Mouse (Mus musculus) liver, embryonic 15.5 days (tissue): Measurements from ENCODE around the gene Dnm3. TPM values are rescaled to one million over a fixed set of nuclear protein-coding genes. Genes with fewer than 3 reads are reported as not detected.

Source experiments
- ATAC-seq: fragments of 200-750 bp; cut with Nextera tagmentation; 2 replicates; pipeline ENCODE4 v1.8.0; 2017; ENCODE audit warnings: moderate number of reproducible peaks, mild to moderate bottlenecking, moderate library complexity; ENCODE audit not compliant: insufficient read depth
- H3K27ac ChIP-seq: fragments of 300-500 bp; sonication (generic); replicated peaks from 2 replicates; pipeline ENCODE4 v1.5.1; 2015; ENCODE audit warnings: mild to moderate bottlenecking, inconsistent platforms
- H3K27me3 ChIP-seq: fragments of 300-500 bp; sonication (generic); 2 replicates; pipeline ENCODE4 v1.6.1; 2015; ENCODE audit warnings: mild to moderate bottlenecking, inconsistent platforms
- H3K36me3 ChIP-seq: fragments of 300-500 bp; sonication (generic); replicated peaks from 2 replicates; pipeline ENCODE4 v1.6.1; 2015; ENCODE audit warnings: moderate library complexity, mild to moderate bottlenecking, inconsistent platforms
- H3K4me1 ChIP-seq: fragments of 300-500 bp; sonication (generic); replicated peaks from 2 replicates; pipeline ENCODE4 v1.6.1; 2015; ENCODE audit warnings: inconsistent platforms
- H3K4me2 ChIP-seq: fragments of 300-500 bp; sonication (generic); 2 replicates; pipeline ENCODE4 v1.6.1; 2015; ENCODE audit warnings: moderate library complexity, mild to moderate bottlenecking, inconsistent platforms
- H3K4me3 ChIP-seq: fragments of 300-500 bp; sonication (generic); replicated peaks from 2 replicates; pipeline ENCODE4 v1.5.1; 2015; ENCODE audit warnings: mild to moderate bottlenecking, inconsistent platforms
- H3K9ac ChIP-seq: fragments of 300-500 bp; sonication (generic); 2 replicates; pipeline ENCODE4 v1.6.1; 2015; ENCODE audit warnings: moderate library complexity, mild to moderate bottlenecking, inconsistent platforms
- H3K9me3 ChIP-seq: fragments of 300-500 bp; sonication (generic); replicated peaks from 2 replicates; pipeline ENCODE4 v1.6.1; 2016; ENCODE audit warnings: inconsistent platforms
- WGBS: fragments of 180-500 bp; shearing (Covaris S2); methylation state at CpG from one replicate; pipeline ENCODE4 v1.1.7; 2015; ENCODE audit warnings: mixed read lengths; ENCODE audit not compliant: insufficient replicate concordance; 5-methylcytosine and 5-hydroxymethylcytosine counted together
- polyA plus RNA-seq: library from polyadenylated mRNA; unstranded; fragments of >200 nt; fragmentation: Nextera tagmentation; extraction: Ambion mirVana; gene quantifications from 2 replicates; pipeline ENCODE4 v1.2.1, GENCODE M21; 2015

Gene Dnm3
- polyA plus RNA-seq, 1 experiment from 2014 or later, result 1.2 TPM

- 47% methylated on average over 12 of the region's 12 CpGs for WGBS
- ATAC-seq, result no peak
- Histone ChIP-seq H3K4me1 (no peaks in the 10 kb centered on the region), H3K4me2 (no peak overlapping the region), H3K36me3 (no peaks in the 10 kb centered on the region), H3K4me3 (no peak overlapping the region), H3K27ac (no peak overlapping the region), H3K9me3 (no peaks in the 10 kb centered on the region), H3K27me3 (no peaks in the 10 kb centered on the region), H3K9ac (no peak overlapping the region)
Observed at GRCm38 (mm10) chr1:162202465-162203348, 275.1 kb downstream of the Dnm3 start.

GRCm38 (mm10) chr1:162200446-162200845 is 277.4 kb downstream of the Dnm3 start:
- no peak overlapping the region for H3K4me2 ChIP-seq
- no peaks in the 10 kb centered on the region for H3K9me3 ChIP-seq
- no peak overlapping the region for H3K9ac ChIP-seq
- no peak for ATAC-seq
- no peaks in the 10 kb centered on the region for H3K4me1 ChIP-seq
- H3K27me3 ChIP-seq, result no peaks in the 10 kb centered on the region
- no peak overlapping the region for H3K4me3 ChIP-seq
- no peak overlapping the region for H3K27ac ChIP-seq
- no peaks in the 10 kb centered on the region for H3K36me3 ChIP-seq
- 49% methylated on average over 6 of the region's 6 CpGs for WGBS

GRCm38 (mm10) chr1:162196812-162197680 is 280.8 kb downstream of the Dnm3 start:
- Histone ChIP-seq H3K4me1 (no peaks in the 10 kb centered on the region), H3K36me3 (no peaks in the 10 kb centered on the region), H3K27ac (no peak overlapping the region), H3K9ac (no peak overlapping the region), H3K4me3 (no peak overlapping the region), H3K4me2 (no peak overlapping the region), H3K27me3 (no peaks in the 10 kb centered on the region), H3K9me3 (no peaks in the 10 kb centered on the region)
- no peak for ATAC-seq
- WGBS, result 78% methylated on average over 9 of the region's 9 CpGs

GRCm38 (mm10) chr1:162188744-162189143 is 289.1 kb downstream of the Dnm3 start:
- H3K27me3 ChIP-seq, result no peaks in the 10 kb centered on the region
- H3K9me3 ChIP-seq, result no peaks in the 10 kb centered on the region
- no peak for ATAC-seq
- 64% methylated on average over 4 of the region's 4 CpGs for WGBS
- H3K9ac ChIP-seq, result no peak overlapping the region
- no peak overlapping the region for H3K4me2 ChIP-seq
- H3K27ac ChIP-seq, result no peak overlapping the region
- no peaks in the 10 kb centered on the region for H3K36me3 ChIP-seq
- no peak overlapping the region for H3K4me3 ChIP-seq
- no peaks in the 10 kb centered on the region for H3K4me1 ChIP-seq

- H3K27ac ChIP-seq, result no peak overlapping the region
- no peaks in the 10 kb centered on the region for H3K27me3 ChIP-seq
- H3K36me3 ChIP-seq, result no peaks in the 10 kb centered on the region
- no peak overlapping the region for H3K9ac ChIP-seq
- H3K4me1 ChIP-seq, result no peaks in the 10 kb centered on the region
- no peak overlapping the region for H3K4me3 ChIP-seq
- no peak overlapping the region for H3K4me2 ChIP-seq
- no peaks in the 10 kb centered on the region for H3K9me3 ChIP-seq
- ATAC-seq, result no peak
- 54% methylated on average over 8 of the region's 8 CpGs for WGBS
Observed at GRCm38 (mm10) chr1:162187352-162188120, 290.3 kb downstream of the Dnm3 start.

GRCm38 (mm10) chr1:162186470-162187351 is 291.1 kb downstream of the Dnm3 start:
- Histone ChIP-seq H3K27me3 (no peaks in the 10 kb centered on the region), H3K4me1 (no peaks in the 10 kb centered on the region), H3K36me3 (no peaks in the 10 kb centered on the region), H3K27ac (no peak overlapping the region), H3K4me2 (no peak overlapping the region), H3K4me3 (no peak overlapping the region), H3K9ac (no peak overlapping the region), H3K9me3 (no peaks in the 10 kb centered on the region)
- ATAC-seq, result no peak
- WGBS, result 47% methylated on average over 7 of the region's 7 CpGs

DNA sequence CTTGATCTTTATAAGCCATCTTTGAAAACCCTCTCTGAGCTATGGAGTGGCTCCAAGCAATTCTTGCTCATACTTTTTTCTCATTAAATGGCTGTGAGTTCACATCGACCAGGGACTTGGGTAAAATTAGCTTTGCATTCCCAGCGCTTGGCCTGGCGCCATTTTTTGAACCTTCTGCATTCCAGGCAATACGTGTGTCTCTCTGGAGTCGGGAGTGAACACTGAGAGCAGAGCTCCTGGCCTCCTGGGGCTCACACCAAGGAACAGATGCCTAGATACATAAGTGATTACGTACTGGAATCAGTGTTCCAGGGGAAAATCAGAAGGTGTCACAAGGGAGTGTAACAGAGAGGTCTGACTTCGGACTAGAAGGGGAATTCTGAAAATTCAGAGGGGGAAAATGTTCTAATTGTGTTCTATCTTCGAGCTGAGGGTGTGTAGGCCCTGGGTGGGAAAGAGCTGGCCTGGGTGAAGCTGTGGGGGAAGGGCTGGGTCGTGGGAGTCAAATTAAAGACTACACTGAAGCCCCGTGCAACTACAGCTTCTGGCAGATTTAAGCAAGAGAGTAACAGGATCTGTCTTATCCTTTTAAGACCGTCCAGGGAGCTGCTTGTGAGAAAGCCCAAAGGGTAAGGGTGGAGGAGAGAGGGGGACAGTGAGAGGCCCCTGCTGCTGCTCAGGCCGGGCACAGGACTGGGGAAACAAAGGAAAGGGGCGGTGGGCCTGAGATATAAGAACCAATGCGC is 293.7 kb downstream of the Dnm3 start:
- no peaks in the 10 kb centered on the region for H3K27me3 ChIP-seq
- H3K36me3 ChIP-seq, result no peaks in the 10 kb centered on the region
- no peak for ATAC-seq
- no peak overlapping the region for H3K27ac ChIP-seq
- H3K4me2 ChIP-seq, result no peak overlapping the region
- H3K4me3 ChIP-seq, result no peak overlapping the region
- no peaks in the 10 kb centered on the region for H3K9me3 ChIP-seq
- 60% methylated on average over 14 of the region's 14 CpGs for WGBS
- H3K4me1 ChIP-seq, result no peaks in the 10 kb centered on the region
- no peak overlapping the region for H3K9ac ChIP-seq

DNA sequence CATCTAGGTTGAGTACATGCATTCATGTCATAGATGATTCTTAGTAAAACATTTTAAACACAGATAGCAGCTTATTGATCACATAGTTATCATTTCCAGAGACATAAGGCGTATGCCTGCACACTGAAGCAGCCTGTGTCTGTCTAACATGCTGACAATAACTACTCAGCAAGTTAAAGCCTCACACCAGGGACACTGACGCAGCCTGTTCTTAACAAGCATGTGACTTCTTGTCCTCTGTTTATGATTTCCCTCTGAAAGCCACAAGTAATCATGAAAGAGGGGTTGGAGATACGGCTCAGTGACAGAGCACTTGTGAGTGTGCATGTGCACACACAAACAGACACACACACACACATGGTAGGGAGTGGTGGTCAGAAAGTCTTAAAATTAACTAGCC is 294.4 kb downstream of the Dnm3 start:
- ATAC-seq, result no peak
- Histone ChIP-seq H3K4me1 (no peaks in the 10 kb centered on the region), H3K27ac (no peak overlapping the region), H3K4me2 (no peak overlapping the region), H3K36me3 (no peaks in the 10 kb centered on the region), H3K27me3 (no peaks in the 10 kb centered on the region), H3K4me3 (no peak overlapping the region), H3K9ac (no peak overlapping the region), H3K9me3 (no peaks in the 10 kb centered on the region)
- 64% methylated on average over 3 of the region's 3 CpGs for WGBS

GRCm38 (mm10) chr1:162181187-162181975 is 296.5 kb downstream of the Dnm3 start:
- no peaks in the 10 kb centered on the region for H3K9me3 ChIP-seq
- no peak overlapping the region for H3K4me2 ChIP-seq
- H3K27me3 ChIP-seq, result no peaks in the 10 kb centered on the region
- H3K27ac ChIP-seq, result no peak overlapping the region
- H3K4me3 ChIP-seq, result no peak overlapping the region
- no peak for ATAC-seq
- H3K36me3 ChIP-seq, result no peaks in the 10 kb centered on the region
- 53% methylated on average over 7 of the region's 7 CpGs for WGBS
- H3K4me1 ChIP-seq, result no peaks in the 10 kb centered on the region
- no peak overlapping the region for H3K9ac ChIP-seq
